Mouse (Mus musculus): ENCODE measurements around the gene Pcx. TPM values are rescaled to one million over a fixed set of nuclear protein-coding genes. Genes with fewer than 3 reads are reported as not detected.

Pcx gene
- total RNA-seq, 1 experiment from 2014 or later = 1.6 TPM

DNA sequence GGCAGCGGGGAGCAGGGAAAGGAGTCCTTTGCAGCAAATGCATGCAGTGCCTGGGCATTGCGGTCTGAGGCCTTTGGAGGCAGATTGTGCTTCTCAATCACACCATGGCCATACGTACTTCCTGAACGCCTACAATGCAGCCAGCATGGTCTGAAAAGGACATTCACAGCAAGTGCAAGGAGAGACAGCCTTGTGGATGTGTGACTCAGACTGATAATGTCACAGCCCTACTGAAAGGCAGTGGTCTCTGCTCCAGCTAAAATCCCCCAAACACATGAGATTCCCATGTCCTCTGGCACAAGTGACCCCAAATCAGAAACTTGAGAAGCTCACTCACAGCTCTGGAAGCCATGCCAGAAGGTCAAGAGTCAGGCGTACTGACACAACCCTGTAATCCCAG is 14.5 kb upstream of the Pcx start:
- no peak for ATAC-seq (replicated peaks; ENCODE audit: low read depth, poor library complexity, severe bottlenecking)

DNA sequence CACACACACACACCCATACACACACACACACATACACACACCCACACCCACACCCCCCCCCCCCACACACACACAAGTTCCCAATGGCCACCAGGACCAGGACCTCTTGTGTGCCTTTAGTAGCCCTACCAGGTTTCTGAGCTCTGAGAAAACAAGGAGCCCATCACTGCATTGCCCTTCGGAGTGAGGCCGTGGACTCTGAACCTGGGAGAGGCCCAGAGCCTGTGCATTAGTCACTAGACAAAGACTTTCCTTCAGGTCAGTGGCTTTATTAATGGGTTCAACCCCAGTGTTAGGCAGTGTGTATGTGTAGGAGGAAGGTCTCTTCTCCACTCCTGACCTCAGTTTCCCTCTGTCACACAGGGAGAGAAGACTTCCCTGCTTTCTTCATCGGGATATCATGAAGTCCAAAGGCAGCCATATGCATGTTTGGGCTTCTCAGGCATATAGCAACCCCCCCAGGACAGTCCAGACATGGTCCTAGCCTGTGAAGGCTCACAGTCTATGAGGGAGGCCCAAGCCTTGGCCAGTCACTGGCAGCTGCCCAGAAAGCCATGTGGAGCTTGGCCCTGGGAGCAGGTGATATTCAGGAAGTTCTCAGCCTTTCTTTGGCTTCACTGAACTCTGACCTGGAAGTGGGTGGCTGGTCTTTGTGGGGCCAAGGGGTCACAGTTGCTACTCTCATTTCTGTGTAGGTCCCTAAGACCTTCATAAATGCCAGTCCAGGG is 13.6 kb upstream of the Pcx start:
- no peak for ATAC-seq (replicated peaks; ENCODE audit: low read depth, poor library complexity, severe bottlenecking)

DNA sequence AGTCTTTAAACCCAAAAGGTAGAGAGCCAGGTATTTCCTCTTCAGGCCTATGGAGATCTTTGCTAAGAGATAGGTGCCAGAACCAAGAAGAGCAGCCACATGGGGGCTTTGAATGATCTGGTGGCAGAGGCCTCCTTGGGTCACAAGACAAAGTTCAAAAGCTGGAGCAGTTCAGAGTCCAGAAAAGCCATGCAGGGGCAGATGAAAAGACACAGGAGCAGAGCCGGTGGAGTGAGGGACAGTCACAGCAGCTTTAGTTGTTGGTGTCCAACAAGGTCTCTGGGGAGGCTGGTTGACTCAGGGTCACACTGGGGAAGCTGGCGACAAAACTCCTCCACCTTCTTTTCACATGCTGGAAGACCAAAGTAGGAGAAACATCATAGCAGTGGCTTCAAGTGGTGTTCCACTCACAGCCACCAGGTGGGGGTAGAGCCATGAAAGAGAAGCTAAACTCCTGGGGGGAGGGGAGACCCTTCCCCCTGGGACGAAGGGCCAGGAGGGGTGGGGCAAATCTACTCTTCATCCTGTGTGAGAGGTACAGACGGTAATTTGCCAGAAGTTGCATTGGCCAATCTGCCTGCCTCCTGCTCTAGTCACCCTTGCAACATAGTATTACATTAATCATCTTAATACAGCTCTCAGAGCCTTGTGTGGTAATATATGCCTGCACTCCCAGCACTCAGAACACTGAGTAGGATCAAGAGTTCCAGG is 12.9 kb upstream of the Pcx start:
- peak; percentile 82 for ATAC-seq (replicated peaks; ENCODE audit: low read depth, poor library complexity, severe bottlenecking)

DNA sequence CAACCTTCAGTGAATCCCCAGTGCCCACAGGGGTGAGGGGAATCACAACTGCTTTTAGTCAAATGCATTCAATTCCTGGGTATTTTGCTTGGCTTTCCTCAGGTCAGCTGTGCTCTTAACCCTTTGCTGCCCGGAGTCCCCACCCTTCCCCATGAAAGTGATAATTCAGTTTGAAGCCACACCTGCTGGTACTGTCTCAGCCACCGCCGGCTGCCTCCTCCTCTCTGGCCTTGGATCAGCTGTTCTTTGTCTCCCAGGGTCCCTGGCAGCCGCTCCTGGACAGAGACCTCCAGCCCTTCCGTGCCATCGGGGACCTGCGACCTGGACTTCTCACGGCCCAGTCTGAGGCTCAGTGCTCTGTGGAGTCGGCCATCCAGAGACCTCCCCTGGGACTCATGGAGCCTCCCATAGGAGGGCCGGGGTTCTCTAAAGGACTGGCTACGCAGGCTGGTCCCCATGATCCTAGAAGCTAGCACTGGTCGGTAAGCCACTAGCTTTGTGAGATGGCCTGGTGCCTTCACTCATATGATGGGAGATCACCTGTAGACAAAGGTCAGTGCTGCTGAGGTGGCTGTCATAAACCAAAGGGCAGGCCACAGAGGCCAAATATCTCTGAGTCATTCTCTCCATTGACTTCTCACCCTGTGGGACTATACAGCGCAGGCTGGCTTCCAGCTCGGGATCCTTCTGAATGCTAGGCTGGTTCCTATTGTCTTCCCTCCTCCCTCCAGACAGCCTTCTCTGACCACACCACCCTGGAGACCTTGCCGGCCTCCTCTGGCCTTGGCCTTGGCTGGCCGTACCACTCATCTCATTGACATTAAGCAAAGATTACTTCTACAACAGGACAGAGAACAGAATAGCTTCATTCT is 12.0 kb upstream of the Pcx start, which contains the start of gene 2010003K11Rik:
Gene 2010003K11Rik (minus strand): TSS at position 522 of the 872 bp plus-strand sequence.
- no peak for ATAC-seq (replicated peaks; ENCODE audit: low read depth, poor library complexity, severe bottlenecking)

DNA sequence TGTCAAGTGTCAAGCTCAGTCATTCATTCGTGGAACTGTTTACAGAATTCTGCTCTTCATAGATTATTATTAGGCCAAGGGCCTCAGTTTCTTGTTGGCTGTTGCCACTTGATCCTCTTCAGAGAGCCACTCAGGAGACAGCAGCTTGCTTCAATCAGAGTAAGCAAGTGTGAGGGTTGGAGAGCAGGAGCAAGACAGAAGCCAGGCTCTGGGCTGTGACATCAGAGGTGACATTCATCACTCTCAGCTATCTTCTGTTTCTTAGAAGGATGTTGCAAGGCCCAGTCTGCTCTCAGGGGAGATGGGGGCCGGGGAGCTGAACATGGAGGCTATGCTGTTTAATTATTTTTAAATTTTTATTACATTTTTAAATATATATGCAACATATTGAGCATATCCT is 7.6 kb upstream of the Pcx start:
- no peak for ATAC-seq (replicated peaks; ENCODE audit: low read depth, poor library complexity, severe bottlenecking)

DNA sequence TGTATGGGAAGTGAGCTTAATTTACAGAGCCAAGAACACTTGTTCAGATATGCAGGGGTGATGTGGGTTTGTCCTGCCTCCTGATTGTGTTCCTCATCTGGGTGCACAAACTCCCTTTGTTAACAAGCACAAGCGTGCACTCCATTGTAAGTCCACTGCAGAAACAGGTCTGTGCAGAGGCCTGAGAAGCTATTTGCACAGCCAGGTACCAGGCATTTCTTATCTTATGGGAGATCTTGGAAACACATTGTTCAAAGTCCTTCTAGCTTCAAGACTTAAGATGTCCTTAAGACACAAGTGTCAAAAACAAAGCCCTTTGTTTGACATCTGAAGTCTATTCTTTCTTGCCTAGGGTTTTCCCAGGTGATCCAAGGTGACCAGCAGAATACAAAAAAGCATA is 5.4 kb upstream of the Pcx start:
- no peak for ATAC-seq (replicated peaks; ENCODE audit: low read depth, poor library complexity, severe bottlenecking)

DNA sequence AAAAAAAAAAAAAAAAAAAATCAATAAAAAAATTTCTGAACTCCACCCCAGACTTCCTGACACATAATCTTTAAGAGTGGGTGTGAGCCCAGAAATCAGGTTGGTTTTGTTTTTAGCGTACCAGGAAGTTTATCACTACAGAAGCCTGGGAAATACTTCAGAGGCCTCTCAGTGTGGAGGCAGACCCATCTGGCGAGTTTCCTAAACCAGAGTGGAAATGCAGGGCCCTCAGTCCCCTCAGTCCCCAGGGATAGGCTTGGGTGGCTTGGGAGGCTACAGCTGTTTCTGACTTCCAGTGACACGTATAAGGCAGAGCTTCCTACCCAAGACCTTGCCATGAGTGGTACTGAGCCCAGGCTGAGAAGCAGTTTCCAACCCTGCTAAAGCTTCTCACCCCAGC is 2.5 kb upstream of the Pcx start:
- no peak for ATAC-seq (replicated peaks; ENCODE audit: low read depth, poor library complexity, severe bottlenecking)

DNA sequence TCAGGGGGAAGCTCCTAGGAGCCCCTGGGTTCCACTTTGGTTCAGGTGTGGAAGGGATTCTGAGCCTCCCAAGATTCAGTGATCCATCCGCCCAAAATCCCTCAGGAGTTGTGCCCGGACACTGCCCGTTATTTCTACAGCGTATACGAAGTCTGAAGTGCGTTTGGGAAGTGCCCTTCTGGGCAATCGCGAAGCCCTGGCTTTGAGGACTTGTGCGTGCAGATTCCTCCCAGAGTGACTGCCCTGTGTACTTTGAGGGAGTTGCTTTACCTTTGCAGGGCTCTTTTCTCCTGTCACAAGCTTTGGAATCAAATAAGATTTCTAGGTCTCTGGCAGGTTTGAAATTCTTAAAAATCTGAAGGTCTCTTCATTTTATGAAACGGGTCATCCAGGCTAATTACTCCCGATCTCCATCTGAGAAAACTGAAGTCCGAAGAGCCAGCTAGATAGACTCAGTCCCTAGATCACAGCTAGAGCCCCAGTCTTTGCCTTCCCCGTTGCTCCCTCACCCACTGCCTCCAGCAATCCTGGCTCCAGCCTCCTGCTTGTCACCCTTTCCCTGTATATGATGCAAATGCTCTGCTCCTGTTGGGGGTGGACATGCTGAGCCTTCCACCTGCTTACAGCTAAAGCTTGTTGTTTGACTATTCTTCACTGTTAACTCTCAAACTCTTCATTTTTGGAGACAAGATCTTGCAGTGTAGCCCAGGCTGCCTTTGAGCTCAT is 1.0 kb downstream of the Pcx start:
- ATAC-seq (replicated peaks; ENCODE audit: low read depth, poor library complexity, severe bottlenecking) = no peak

DNA sequence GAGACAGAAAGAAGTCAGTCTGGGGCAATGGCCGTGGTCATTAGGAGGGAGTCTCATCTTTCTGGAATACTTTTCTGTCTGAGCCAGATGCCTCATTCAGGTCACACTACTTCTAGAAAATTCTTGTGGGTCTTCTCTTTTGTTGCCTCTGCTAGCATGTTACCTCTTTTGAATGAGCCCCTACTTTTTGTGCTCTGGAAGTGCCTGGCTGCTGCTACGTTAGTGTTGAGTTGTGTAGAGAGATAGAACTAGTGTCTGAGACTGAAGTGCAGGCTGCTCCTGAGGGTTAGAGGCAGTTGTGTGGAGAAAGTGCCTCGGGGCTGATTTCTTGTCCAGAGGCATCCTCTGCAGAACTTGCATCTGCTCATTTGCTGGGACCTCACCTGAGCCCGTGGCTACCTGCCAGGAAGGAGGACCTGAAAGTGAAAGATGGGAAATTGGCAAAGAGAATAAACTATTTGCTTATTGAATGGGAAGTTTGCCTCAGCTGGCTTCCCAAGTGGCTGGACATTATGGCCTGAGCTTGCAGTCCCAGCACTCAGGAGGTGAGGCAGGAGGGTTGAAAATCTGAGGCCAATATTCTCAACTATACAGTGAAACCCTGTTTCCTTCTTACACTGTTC is 3.1 kb downstream of the Pcx start:
- ATAC-seq (replicated peaks; ENCODE audit: low read depth, poor library complexity, severe bottlenecking) = no peak

DNA sequence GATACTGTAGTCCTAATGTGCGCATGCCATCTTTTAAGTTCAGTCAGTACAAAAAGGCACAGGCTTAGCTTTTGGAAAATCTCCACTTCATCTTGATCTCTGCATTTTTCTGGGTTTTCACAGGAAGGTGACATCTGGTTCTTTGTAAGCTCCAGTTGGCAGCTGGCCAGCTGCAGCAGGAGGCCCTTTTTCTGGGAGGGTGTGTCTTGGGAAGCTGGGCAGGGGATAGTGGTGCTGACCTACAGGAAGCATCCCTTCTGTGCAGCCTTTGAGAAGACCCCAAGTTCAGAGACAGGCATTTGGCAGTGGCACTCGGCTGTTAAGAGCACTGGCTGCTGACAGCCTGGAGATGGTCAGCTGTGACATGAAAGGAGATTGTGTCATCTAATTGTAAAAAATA is 5.5 kb downstream of the Pcx start:
- no peak for ATAC-seq (replicated peaks; ENCODE audit: low read depth, poor library complexity, severe bottlenecking)

DNA sequence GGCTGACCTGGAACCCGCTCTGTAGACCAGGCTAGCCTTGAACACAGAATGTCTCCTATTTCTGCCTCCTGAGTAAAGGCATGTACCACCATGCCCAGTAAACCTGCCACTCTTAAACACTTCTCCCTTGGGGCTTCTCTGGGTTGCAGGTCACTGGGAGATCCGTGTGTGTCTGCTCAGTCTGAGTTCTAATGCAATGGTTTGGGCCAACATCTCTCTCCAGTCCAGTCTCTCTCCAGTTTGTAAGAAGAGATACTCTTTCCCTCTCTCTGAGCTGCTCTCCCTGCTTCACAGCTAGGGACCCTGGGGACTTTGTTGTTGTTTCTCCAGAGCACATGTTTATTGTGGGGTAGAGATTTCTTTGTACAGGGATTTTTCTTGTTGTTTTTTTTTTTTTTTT is 6.0 kb downstream of the Pcx start:
- no peak for ATAC-seq (replicated peaks; ENCODE audit: low read depth, poor library complexity, severe bottlenecking)

DNA sequence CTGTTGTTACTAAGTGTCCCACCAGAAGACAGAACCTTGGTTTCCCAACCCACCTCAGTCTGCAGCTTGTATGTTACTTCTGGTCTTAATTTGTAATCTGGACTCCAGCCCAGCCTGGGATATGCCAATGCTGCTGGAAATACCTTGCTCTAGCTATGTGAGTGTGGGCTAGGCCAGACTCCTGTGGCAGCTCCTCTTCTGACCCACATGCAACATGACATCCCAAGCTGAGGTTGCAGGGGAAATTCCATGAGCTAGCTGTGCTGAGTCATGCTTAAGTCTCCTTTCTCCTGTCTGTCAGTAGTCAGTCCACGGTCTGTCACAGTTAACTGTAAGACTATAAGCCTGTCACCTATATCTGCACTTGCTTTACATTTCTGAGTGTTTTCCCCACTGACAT is 7.2 kb downstream of the Pcx start:
- no peak for ATAC-seq (replicated peaks; ENCODE audit: low read depth, poor library complexity, severe bottlenecking)

DNA sequence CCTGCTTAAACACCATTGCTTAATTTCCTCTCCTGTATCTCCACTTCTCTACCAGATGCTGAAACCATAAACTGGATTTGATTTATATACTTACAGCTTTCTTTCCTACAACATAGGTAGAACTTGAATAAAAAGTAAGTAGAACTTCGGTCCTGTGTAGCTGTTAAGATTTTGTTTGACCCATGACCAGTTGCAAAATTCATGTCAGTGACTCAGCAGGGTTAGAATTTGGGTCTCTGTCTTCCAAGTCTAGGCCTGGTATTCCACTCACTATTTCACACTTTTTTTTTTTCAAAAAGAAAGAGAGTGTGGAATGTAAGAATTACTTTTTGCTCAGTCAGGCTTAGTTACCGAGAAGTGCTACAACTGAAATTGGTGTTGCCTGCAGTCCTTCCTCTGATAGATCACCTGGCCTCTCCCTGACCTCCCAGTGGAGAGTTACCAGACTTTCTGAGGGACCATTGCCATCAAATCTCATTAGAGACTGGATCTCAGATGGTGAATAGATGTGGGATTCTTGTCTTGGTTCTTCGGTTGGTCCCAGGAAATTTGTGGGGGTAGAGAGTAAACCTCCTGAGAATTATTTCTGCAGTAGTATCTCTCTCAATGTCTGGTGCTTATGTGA is 11.3 kb downstream of the Pcx start:
- no peak for ATAC-seq (replicated peaks; ENCODE audit: low read depth, poor library complexity, severe bottlenecking)

DNA sequence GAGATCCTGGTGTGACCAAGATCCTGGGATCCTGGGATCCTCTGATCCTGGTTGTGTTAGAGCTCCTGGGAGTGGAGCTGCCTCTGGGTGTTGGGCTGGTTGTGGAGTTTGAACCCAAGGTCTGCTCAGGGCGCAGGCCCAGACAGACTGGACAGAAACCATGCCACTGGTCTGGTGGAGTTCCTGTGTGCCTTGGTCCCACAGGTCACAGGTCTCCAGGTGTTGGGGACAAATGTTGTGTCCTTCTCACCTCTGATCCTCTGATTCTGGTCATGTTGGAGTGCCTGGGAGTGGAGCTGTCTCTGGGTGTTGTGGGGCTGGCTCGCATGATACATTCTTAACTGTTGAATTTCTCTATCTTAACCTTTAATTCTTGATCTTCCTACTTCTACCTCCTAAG is 24.4 kb downstream of the Pcx start:
- ATAC-seq (replicated peaks; ENCODE audit: low read depth, poor library complexity, severe bottlenecking) = no peak

DNA sequence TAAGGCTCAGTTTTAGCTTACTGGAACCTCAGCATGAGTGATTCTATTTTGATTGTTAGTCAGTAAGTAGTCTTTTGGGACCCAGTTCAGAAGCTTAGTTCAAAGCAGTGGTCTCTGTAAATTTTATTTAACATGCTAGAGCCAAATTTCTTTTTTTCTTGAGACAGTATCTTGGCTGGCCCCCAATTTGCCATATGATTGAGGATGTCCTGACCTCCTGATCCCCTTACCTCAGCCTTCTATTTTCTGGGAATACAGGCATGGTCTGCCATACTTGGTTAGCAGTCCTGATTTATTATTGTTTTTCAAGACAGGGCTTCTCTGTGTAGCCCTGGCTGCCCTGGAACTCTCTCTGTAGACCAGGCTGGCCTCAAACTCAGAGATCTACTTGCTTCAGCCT is 25.6 kb downstream of the Pcx start:
- ATAC-seq (replicated peaks; ENCODE audit: low read depth, poor library complexity, severe bottlenecking) = no peak

DNA sequence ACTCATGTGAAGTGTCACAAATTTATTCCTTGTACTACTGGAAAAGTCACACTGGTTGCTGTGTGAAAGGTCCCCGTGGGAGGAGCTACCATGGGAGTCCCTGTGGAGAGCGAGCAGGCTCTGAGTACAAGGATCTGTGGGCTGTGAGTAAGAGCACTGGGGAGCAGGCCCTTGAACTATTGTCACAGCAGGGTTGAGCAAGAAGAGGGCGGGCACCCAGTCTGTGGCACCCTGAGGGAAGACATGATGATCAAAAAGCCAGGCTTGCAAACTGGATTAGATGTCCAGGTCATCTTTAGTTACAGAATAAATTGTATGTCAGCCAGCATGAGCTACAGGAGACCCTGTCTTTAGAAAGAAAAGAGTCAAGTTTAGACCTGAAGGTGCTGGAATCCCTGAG is 26.3 kb downstream of the Pcx start:
- no peak for ATAC-seq (replicated peaks; ENCODE audit: low read depth, poor library complexity, severe bottlenecking)

DNA sequence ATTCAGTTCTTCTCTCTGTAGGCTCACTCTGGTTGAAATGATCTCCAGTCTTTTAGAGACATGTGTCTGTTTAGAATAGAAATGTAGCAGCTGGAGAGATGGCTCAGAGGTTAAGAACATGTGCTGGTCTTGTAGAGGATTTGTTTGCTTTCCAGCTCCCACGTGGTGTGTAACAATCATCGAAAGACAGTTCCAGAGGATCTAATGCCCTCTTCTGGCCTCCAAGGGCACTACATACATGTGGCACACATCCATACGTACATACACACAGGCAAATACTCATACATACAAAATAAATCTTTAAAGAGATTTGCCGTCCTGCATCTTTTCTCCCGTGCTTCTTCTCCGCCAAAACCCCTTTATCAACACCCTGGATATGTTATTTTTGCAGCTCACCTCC is 30.0 kb downstream of the Pcx start:
- no peak for ATAC-seq (replicated peaks; ENCODE audit: low read depth, poor library complexity, severe bottlenecking)

DNA sequence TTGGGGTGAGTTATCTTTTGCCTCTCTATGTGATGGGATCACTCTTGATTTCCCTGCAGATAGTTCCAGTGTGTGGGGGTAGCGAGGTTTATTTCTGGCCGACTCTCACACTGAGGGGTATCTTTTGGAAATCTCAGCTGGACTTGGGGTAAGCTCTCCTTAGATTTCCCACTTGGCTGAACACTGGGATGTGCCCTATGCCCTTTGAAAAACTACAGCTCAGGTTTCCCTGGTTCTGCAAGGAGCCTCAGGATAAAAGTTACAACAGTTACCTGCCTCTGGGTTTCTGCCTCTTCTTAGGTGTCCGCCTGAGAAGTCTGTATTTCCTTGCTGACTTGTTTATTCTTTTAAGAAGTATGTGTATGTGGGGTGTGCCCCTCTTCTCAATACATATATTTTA is 30.7 kb downstream of the Pcx start:
- ATAC-seq (replicated peaks; ENCODE audit: low read depth, poor library complexity, severe bottlenecking) = no peak

DNA sequence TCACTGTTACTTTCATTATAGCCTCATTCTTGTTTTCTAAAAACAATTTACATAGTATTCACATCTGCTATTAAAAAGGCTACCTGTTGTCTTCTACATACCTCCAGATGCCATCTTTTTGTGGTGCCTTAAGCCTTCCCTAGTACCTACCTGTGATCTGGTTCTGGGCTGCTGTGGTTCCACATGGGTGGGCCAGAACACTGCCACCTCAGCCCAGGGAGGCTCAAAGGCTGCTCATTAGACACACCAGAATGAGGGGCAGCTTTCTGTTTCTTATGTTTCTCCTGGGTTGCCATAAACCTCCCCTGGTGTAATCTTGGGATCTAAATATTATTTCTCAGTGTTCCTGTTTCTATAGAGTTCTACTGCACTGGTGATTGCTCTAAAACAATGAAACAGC is 31.8 kb downstream of the Pcx start:
- ATAC-seq (replicated peaks; ENCODE audit: low read depth, poor library complexity, severe bottlenecking) = no peak

Data from common myeloid progenitor, adult 5-6 weeks (primary cell).